Mouse (Mus musculus): Measurements from ENCODE around the gene Adsl. TPM values are rescaled to one million over a fixed set of nuclear protein-coding genes. Genes with fewer than 3 reads are reported as not detected.
A peak's percentile ranks its signal among the peaks of the same experiment; 100 is the strongest.

Adsl gene
- total RNA-seq, 2 experiments from 2014 or later, result 86.7 to 91.9 TPM

GRCm38 (mm10) chr15:81007905-81008304 lies 59.6 kb downstream of the Adsl start:
- DNase-seq, result no peak

DNA sequence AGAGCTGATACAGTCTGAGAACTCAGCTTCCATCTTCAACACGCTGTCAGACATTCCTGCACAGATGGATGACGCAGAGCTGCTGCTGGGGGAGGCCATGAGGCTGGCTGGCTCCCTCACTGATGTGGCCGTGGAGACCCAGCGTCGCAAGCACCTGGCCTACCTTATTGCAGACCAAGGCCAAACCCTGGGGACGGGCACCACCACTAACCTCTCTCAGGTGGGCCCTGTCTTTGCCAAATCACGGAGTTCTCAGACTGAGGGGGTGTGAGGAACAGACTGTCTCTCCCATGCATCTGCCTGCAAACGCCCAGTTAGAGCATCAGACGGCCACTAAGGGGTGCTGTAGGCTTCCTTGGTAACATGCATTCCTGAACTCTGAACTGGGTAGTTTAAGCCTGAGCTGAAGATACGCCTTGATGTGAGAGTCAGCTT lies 60.4 kb downstream of the Adsl start:
- DNase-seq, result peak; percentile 38

GRCm38 (mm10) chr15:81010114-81010513 lies 61.8 kb downstream of the Adsl start:
- DNase-seq, result no peak

- DNase-seq, result no peak
These were observed 63.2 kb downstream of the Adsl start for GRCm38 (mm10) chr15:81011523-81011922.

GRCm38 (mm10) chr15:81012359-81012758 lies 64.1 kb downstream of the Adsl start:
- no peak for DNase-seq

GRCm38 (mm10) chr15:81013186-81013585 lies 64.9 kb downstream of the Adsl start:
- no peak for DNase-seq

- no peak for DNase-seq
These were observed 66.9 kb downstream of the Adsl start for GRCm38 (mm10) chr15:81015068-81015744.

- DNase-seq, result no peak
These were observed 68.2 kb downstream of the Adsl start for GRCm38 (mm10) chr15:81016488-81016887.

DNA sequence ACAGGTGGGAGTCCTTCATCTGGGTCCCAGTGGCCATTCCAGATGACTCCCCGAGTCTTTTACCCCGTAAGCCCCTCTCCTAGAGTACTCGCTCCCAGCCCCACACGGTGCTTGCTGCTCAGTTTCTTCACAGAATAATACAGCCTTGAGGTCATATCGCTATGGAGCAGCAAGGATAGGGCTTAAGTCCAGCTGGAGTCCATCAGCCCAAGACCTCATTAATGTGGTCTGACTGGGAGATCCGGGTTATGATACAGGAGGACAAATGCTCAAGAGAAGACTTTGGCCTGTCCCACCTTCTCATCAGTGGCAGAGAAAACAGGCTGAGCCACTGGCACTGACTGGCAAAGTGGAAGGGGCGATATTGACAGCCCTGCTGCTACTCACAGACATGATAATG lies 69.0 kb downstream of the Adsl start:
- no peak for DNase-seq

Small RNA genes lying within 50 kb of the gene (microRNA-seq; reads per million reads assigned to microRNA genes)
- gene Mir5113, result 16.4 to 29.7 reads per million in 2 experiments

Other genes with a start within 250 kb of the Adsl start
- 10 to 100 TPM; 59.5 to 60.8 TPM for gene Tnrc6b, start 237.2 kb upstream of the Adsl start, total RNA-seq (2021)
- gene Sgsm3, start 29.3 kb downstream of the Adsl start, total RNA-seq (2021), result 10 to 100 TPM; 10.3 to 10.8 TPM
- 10 to 100 TPM; 17.5 to 17.7 TPM for gene Mrtfa, start 242.3 kb downstream of the Adsl start, total RNA-seq (2021)

Measured in heart, postnatal 4 days (tissue).